Mouse (Mus musculus) liver, postnatal 0 days (tissue): ENCODE measurements around the gene Bclaf1.

Experiments used
- CTCF ChIP-seq: sonication (generic); IDR thresholded peaks from 2 replicates; pipeline ENCODE4 v1.5.1; 2016; ENCODE audit warnings: antibody characterized with exemption, low read depth
- EP300 ChIP-seq: IDR thresholded peaks from 2 replicates; pipeline ENCODE4 v1.6.1; 2016; ENCODE audit warnings: antibody characterized with exemption, low read depth, mild to moderate bottlenecking

GRCm38 (mm10) chr10:20317466-20317865, 5.2 kb downstream of the Bclaf1 start:
- TF ChIP-seq CTCF: no peak
- TF ChIP-seq EP300: no peak
